Mouse (Mus musculus) splenic B cell, adult 2 months (primary cell): ENCODE data around the gene Samd10.

Experiments
- DNase-seq: peaks from one replicate; pipeline ENCODE4 v3.0.0-alpha.2; 2011; ENCODE audit warnings: low read depth, low spot score
- H3K27me3 ChIP-seq: 2 replicates; pipeline ENCODE4 v1.6.1; 2012; ENCODE audit warnings: mild to moderate bottlenecking, low read length, moderate library complexity, mixed read lengths; ENCODE audit not compliant: control insufficient read depth, poor library complexity, insufficient read depth, severe bottlenecking
- H3K36me3 ChIP-seq: 2 replicates; pipeline ENCODE4 v1.6.1; 2012; ENCODE audit warnings: mild to moderate bottlenecking, low read length, moderate library complexity, mixed read lengths; ENCODE audit not compliant: control insufficient read depth, poor library complexity, insufficient read depth, severe bottlenecking

The Samd10 gene

DNA sequence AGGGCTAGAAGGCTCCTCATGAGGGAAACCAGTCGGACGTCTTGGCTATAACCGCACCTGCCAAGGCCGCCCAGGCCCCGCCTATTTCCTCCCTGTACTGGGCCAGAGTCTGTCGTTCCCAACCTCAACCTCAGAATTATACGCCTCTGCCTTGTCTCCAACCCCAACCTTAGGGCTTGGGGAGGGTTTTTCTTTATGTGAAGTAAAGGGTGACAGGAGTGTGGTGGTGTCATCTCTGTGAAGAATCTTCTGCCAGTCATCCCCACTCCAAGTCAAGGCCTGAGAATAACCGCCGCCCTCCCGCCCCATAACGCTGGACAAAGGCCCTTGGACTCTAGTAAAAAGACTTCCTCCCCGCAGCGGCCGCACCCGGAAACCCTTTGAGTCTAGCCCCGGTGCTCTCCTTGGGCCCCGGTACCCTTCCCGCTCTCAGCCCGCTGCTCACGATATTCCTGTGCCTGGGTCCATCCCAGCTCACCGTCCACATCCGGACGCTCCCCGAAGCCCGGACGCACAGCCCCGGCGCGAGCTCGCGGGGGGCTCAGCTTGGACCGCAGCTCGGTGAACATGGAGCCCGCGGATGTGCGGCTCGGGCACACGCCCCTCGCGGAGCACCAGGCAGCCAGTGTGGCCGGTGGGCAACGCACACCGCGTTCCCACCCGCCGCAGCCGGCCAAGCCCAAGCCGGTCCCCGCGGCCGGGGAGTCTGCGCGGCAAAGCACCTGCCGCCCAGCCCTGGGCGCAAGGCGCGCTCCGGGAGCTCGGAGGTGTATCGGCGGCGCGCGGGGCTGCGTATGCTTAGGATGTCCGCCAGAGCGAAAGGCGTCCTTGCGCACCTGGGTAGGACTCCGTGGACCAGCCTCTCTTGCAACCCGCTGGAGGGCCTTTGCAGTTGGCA, at the start of gene Samd10:
TSS of gene Samd10 (minus strand) at position 759 of the 898 bp plus-strand sequence.
- Histone ChIP-seq H3K36me3 (no peaks in the 10 kb centered on the region), H3K27me3 (no peaks in the 10 kb centered on the region)
- DNase-seq = peak; percentile 72

GRCm38 (mm10) chr2:181646626-181647472, 47.8 kb upstream of the Samd10 start:
- no peak for DNase-seq
- peaks cover 28% of the 10 kb centered on the region for H3K36me3 ChIP-seq
- no peaks in the 10 kb centered on the region for H3K27me3 ChIP-seq

DNA sequence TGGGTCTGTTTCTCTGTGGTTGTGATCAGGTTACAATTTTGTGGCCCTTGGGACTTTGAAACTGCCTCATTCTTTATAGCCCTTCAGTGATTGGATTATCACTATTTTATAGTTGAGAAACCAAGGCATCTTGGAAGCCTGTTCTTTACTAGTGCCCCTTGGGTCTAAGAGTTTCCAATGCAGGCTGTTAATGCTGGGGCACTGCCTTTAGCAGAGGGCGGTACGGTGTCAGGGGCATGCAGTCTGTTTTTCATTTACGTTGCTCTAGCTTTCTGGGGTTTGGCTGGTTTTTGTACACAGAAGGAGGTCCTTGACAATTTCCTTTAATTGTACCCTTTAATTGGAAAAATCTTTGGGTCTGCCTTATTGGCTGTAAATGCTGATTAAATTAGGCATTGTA, 46.7 kb upstream of the Samd10 start:
- DNase-seq = no peak
- H3K36me3 ChIP-seq = peaks cover 28% of the 10 kb centered on the region
- no peaks in the 10 kb centered on the region for H3K27me3 ChIP-seq

- peak; percentile 69 for DNase-seq
- H3K36me3 ChIP-seq = peaks cover 26% of the 10 kb centered on the region
- no peaks in the 10 kb centered on the region for H3K27me3 ChIP-seq
Measured at GRCm38 (mm10) chr2:181644361-181644760, 45.3 kb upstream of the Samd10 start.

DNA sequence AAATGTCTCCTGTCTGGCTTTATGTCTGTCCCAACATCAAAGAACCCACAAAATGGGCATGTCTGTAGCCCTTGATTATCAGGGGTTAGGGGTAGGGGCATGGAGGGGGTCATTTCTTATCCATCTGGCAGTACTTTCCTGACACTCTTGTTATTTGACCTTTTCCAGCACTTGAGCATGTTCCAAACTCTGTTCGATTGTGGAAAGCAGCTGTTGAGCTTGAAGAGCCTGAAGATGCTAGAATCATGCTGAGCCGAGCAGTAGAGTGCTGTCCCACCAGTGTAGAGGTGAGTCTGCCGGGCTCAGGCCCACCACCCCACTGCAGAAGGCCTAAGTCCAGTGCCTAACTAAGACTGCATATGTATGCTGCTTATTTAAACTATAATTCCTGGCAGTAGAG, 36.9 kb upstream of the Samd10 start:
- Histone ChIP-seq H3K27me3 (no peaks in the 10 kb centered on the region), H3K36me3 (peaks cover 27% of the 10 kb centered on the region)
- DNase-seq = no peak

GRCm38 (mm10) chr2:181632624-181633023, 33.6 kb upstream of the Samd10 start:
- Histone ChIP-seq H3K27me3 (no peaks in the 10 kb centered on the region), H3K36me3 (peaks cover 17% of the 10 kb centered on the region)
- no peak for DNase-seq

GRCm38 (mm10) chr2:181628471-181628870, 29.5 kb upstream of the Samd10 start:
- no peaks in the 10 kb centered on the region for H3K27me3 ChIP-seq
- DNase-seq = no peak
- peaks cover 12% of the 10 kb centered on the region; the same call in 1 of the 2 replicates for H3K36me3 ChIP-seq

- Histone ChIP-seq H3K36me3 (peaks cover 12% of the 10 kb centered on the region; the same call in 1 of the 2 replicates), H3K27me3 (no peaks in the 10 kb centered on the region)
- DNase-seq = peak; percentile 36
Measured at GRCm38 (mm10) chr2:181623401-181623800, 24.4 kb upstream of the Samd10 start.

DNA sequence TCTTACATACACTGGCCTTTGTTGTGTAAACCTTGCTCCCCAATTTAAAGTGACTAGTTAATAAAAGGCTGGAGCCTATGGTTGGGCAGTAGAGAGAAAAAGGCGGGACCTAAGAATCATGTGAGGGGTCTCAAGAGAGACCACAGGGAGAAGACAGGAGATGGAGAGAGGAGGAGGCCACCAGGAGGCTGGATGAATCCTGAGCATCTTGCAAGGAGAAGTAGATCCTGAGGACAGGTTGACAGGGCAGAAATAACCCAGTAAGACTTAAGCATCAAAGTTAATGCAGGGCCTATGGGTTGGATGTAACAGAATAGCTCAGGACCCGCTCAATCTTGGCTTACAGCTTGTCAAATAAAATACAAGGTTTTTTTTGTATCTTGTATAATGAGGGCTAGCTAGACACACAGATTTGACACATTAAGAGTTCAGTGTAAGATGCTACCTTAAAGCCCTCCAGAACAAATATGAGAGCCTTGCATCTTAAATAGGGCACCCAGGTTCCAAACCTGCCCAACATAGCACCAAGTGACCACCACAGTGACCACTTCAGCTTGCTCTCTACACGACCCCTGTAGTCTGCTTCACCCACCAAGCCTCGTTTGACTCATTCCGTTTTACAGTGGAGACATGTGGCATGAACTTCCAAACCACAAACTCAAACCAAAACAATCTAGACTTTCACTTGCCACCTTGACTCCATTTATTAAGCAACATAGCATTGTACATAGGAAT, 19.9 kb upstream of the Samd10 start:
- Histone ChIP-seq H3K36me3 (peaks cover 13% of the 10 kb centered on the region; the same call in 1 of the 2 replicates), H3K27me3 (no peaks in the 10 kb centered on the region)
- no peak for DNase-seq

- Histone ChIP-seq H3K27me3 (no peaks in the 10 kb centered on the region), H3K36me3 (no peaks in the 10 kb centered on the region)
- no peak for DNase-seq
Measured at GRCm38 (mm10) chr2:181602367-181602766, 3.4 kb upstream of the Samd10 start.

- DNase-seq = no peak
- no peaks in the 10 kb centered on the region for H3K36me3 ChIP-seq
- no peaks in the 10 kb centered on the region for H3K27me3 ChIP-seq
Measured at GRCm38 (mm10) chr2:181601751-181602145, 2.7 kb upstream of the Samd10 start.

- Histone ChIP-seq H3K36me3 (no peaks in the 10 kb centered on the region), H3K27me3 (no peaks in the 10 kb centered on the region)
- DNase-seq = peak; percentile 98
Measured at GRCm38 (mm10) chr2:181600828-181601750, 2.1 kb upstream of the Samd10 start.

- H3K36me3 ChIP-seq = no peaks in the 10 kb centered on the region
- H3K27me3 ChIP-seq = no peaks in the 10 kb centered on the region
- no peak for DNase-seq
Measured at GRCm38 (mm10) chr2:181600226-181600758, 1.3 kb upstream of the Samd10 start.
